Mouse (Mus musculus) myocyte (in vitro differentiated cells): ENCODE results near the gene Fbrs. TPM values are rescaled to one million over a fixed set of nuclear protein-coding genes. Genes with fewer than 3 reads are reported as not detected.
"Not testable (repeated sequence)": the region's sequence is repeated elsewhere in the genome, so short reads cannot be mapped to it uniquely, and the experiment has no call there.

Experiments
- H3K27me3 ChIP-seq: one replicate; pipeline ENCODE4 v1.6.1; 2011; ENCODE audit not compliant: control insufficient read depth, insufficient read depth, insufficient read length
- H3K36me3 ChIP-seq: one replicate; pipeline ENCODE4 v1.6.1; 2011; ENCODE audit not compliant: control insufficient read depth, insufficient read depth
- H3K4me2 ChIP-seq: one replicate; pipeline ENCODE4 v1.6.1; 2011; ENCODE audit warnings: low read depth, control low read depth
- H3K4me3 ChIP-seq: one replicate; pipeline ENCODE4 v1.5.1; 2011; ENCODE audit warnings: mild to moderate bottlenecking, control low read depth, moderate library complexity
- H3K79me2 ChIP-seq: one replicate; pipeline ENCODE4 v1.6.1; 2011; ENCODE audit not compliant: control insufficient read depth, insufficient read depth
- H3ac ChIP-seq: one replicate; pipeline ENCODE4 v1.6.1; 2011; ENCODE audit not compliant: control insufficient read depth, insufficient read length
- CEBPB ChIP-seq: IDR thresholded peaks from 2 replicates; pipeline ENCODE4 v1.6.1; 2011; ENCODE audit warnings: mild to moderate bottlenecking, moderate library complexity; ENCODE audit not compliant: poor library complexity, insufficient read depth, severe bottlenecking
- E2F4 ChIP-seq: IDR thresholded peaks from one replicate; pipeline ENCODE4 v1.6.1; 2011; ENCODE audit warnings: mild to moderate bottlenecking, control low read depth, moderate library complexity; ENCODE audit not compliant: insufficient read depth
- MAX ChIP-seq: IDR thresholded peaks from one replicate; pipeline ENCODE4 v1.6.1; 2011; ENCODE audit warnings: low read depth, mild to moderate bottlenecking, control low read depth
- MYOD1 ChIP-seq, 3 experiments: IDR thresholded peaks; one replicate each; pipeline ENCODE4 v1.6.1; 2011; ENCODE audit warnings: control low read depth in 2 of 3, low read depth in 2 of 3, mild to moderate bottlenecking in 2 of 3, moderate library complexity in 1 of 3; ENCODE audit not compliant: insufficient read length in 2 of 3, control insufficient read depth in 1 of 3
- MYOG ChIP-seq, 3 experiments: IDR thresholded peaks; one replicate each; pipeline ENCODE4 v1.6.1; 2011; ENCODE audit warnings: control low read depth in 2 of 3, low read depth in 2 of 3, mild to moderate bottlenecking in 2 of 3; ENCODE audit not compliant: insufficient read length in 2 of 3, control insufficient read depth in 1 of 3, insufficient read depth in 1 of 3
- POLR2A ChIP-seq: IDR thresholded peaks from one replicate; pipeline ENCODE4 v1.6.1; 2011; ENCODE audit warnings: low read depth, mild to moderate bottlenecking, control low read depth, moderate library complexity; ENCODE audit not compliant: insufficient read length
- POLR2AphosphoS2 ChIP-seq: IDR thresholded peaks from one replicate; pipeline ENCODE4 v1.6.1; 2011; ENCODE audit warnings: low read depth, control low read depth; ENCODE audit not compliant: insufficient read length
- REST ChIP-seq: IDR thresholded peaks from one replicate; pipeline ENCODE4 v1.6.1; 2011; ENCODE audit warnings: mild to moderate bottlenecking, control low read depth, moderate library complexity; ENCODE audit not compliant: insufficient read depth, insufficient read length
- SRF ChIP-seq: IDR thresholded peaks from one replicate; pipeline ENCODE4 v1.6.1; 2011; ENCODE audit warnings: low read depth; ENCODE audit not compliant: control insufficient read depth, insufficient read length
- TCF12 ChIP-seq: IDR thresholded peaks from one replicate; pipeline ENCODE4 v1.6.1; 2011; ENCODE audit warnings: mild to moderate bottlenecking, control low read depth; ENCODE audit not compliant: poor library complexity, insufficient read depth, severe bottlenecking
- TCF3 ChIP-seq: IDR thresholded peaks from one replicate; pipeline ENCODE4 v1.6.1; 2011; ENCODE audit warnings: low read depth, control low read depth; ENCODE audit not compliant: insufficient read length
- USF1 ChIP-seq: IDR thresholded peaks from one replicate; pipeline ENCODE4 v1.6.1; 2011; ENCODE audit warnings: low read depth, mild to moderate bottlenecking, control low read depth, moderate library complexity
- polyA plus RNA-seq: library from polyadenylated mRNA; unstranded; fragments of >200 nt; fragmentation: generic; extraction: Trizol; gene quantifications from one replicate; pipeline ENCODE4 v1.2.1, GENCODE M21; 2012; ENCODE audit warnings: missing spikeins

The Fbrs gene
- polyA plus RNA-seq, 1 experiment = 21.2 TPM

DNA sequence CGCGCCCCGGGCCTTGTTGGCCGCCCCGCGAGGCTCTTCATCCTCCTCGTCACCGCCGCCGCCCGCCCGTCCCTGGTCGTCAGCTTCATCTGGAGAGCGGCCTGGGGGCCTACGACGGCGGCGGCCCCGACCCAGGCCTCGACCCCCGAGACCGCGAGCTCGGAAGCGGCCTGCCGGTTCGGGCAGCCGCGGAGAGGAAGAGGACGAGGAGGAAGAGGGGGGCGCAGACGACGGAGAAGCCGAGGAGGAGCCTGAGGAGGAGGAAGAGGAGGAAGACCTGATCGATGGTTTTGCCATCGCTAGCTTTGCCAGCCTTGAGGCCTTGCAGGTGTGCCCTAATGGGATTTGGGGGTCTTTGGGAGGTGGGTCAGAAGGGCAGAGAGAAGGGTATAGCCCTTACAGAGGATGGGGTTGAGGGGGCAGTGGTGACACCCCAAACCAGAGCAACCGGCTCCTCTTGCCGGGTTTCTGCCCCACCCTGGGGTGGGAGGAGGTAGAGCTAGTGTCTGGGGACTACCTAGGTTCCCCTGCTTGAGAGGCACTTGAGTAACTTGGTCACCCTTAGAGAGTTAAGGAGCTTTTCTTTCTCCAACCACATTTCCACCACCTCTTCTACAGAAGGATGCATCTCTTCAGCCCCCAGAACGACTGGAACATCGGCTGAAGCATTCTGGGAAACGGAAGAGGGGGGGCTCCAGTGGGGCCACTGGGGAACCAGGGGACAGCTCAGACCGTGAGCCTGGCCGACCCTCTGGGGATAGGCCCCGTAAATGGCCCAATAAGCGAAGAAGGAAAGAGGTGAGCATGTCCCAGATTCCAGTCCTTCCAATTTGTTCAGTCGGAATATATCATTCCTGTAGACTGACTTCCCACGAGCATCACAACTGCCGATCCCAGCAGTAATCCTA lies 573 bp downstream of the Fbrs start:
- H3K36me3 ChIP-seq = peaks cover 27% of the 10 kb centered on the region
- peak overlapping the region; percentile 81 for H3K4me2 ChIP-seq
- H3K79me2 ChIP-seq = peaks cover 48% of the 10 kb centered on the region
- H3ac ChIP-seq = peak overlapping the region; percentile 93
- H3K27me3 ChIP-seq = no peaks in the 10 kb centered on the region
- peak overlapping the region; percentile 81 for H3K4me3 ChIP-seq
- no peak for TF ChIP-seq TCF3

DNA sequence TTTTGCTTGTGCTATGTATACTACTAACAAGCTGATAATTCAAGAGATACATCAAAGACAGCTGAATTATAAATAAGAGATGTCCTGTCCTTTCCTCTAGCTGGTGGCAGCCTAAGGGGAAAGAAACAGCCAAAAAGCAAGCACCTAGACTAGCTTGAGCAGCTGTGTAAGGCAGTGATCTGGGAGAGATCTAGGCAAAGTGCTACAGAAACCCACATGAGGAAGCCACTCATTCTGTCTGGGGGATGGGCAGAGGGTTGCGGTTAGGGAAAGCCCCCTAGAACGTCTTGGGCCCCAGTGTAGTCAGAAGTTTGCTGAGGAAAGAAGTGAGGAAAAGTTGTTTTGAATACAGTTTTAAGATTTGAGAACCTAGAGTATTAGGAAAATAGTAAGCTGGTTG lies 1.3 kb downstream of the Fbrs start:
- TF ChIP-seq TCF3 (no peak), REST (no peak), USF1 (no peak), POLR2A (no peak), MYOG (IDR thresholded peaks at IDR 0.05; ENCODE audit: control insufficient read depth in 1 of 3, insufficient read depth in 1 of 3, insufficient read length in 2 of 3, low read depth in 2 of 3) (no peak), SRF (no peak), MYOD1 (IDR thresholded peaks at IDR 0.05; ENCODE audit: control insufficient read depth in 1 of 3, insufficient read length in 2 of 3, low read depth in 2 of 3) (no peak), CEBPB (no peak), TCF12 (no peak), POLR2AphosphoS2 (no peak)
- Histone ChIP-seq H3K4me2 (peak overlapping the region; percentile 81), H3K79me2 (peaks cover 48% of the 10 kb centered on the region), H3K36me3 (peaks cover 25% of the 10 kb centered on the region), H3K27me3 (no peaks in the 10 kb centered on the region), H3ac (no peak overlapping the region), H3K4me3 (peak overlapping the region; percentile 81)

DNA sequence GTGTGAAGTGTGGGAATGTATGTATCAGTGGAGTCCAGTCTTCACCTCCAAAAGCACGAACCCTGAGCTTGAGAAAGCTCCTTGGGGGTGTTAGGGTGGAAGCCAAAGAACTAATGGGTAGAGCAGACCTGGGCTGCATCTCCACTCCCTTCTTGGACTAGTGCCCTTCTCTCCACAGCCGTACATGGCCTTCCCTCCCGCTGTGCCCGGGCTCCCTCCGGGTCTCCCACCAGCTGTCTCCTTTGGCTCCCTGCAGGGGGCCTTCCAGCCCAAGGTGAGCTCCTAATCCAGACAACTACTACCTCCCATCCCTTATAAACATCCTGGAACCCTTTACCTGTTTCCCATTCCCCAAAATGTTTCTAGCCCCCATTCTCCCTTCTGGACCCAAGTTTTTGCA lies 6.4 kb downstream of the Fbrs start:
- Histone ChIP-seq H3K4me2 (no peak overlapping the region), H3K36me3 (peaks cover 14% of the 10 kb centered on the region), H3K79me2 (peaks cover 31% of the 10 kb centered on the region), H3K4me3 (no peak overlapping the region), H3K27me3 (no peaks in the 10 kb centered on the region), H3ac (no peak overlapping the region)
- TF ChIP-seq POLR2A (no peak), E2F4 (no peak), MAX (no peak), MYOD1 (IDR thresholded peaks at IDR 0.05; ENCODE audit: control insufficient read depth in 1 of 3, insufficient read length in 2 of 3, low read depth in 2 of 3) (no peak), TCF12 (no peak), TCF3 (no peak), USF1 (no peak), REST (no peak), MYOG (IDR thresholded peaks at IDR 0.05; ENCODE audit: control insufficient read depth in 1 of 3, insufficient read depth in 1 of 3, insufficient read length in 2 of 3, low read depth in 2 of 3) (no peak), SRF (no peak), CEBPB (no peak), POLR2AphosphoS2 (no peak)

DNA sequence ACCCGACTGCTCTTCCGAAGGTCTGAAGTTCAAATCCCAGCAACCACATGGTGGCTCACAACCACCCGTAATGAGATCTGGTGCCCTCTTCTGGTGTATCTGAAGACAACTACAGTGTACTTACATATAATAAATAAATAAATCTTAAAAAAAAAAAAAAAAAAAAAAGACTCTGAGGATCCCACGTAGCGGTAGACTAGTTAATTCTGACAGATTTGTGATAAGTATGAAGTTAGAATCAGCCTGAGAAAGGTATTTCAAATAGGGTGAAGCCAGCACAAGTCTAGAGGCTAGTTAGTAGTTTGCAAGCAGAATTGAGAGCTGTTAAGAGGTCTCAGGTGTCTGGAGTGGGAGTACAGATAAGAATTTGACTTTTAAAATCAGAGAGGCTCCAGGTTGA lies 9.4 kb downstream of the Fbrs start:
- not testable (repeated sequence) for H3K79me2 ChIP-seq, H3K27me3 ChIP-seq, H3K4me3 ChIP-seq, H3K4me2 ChIP-seq, H3ac ChIP-seq
- peaks cover 12% of the 10 kb centered on the region for H3K36me3 ChIP-seq

DNA sequence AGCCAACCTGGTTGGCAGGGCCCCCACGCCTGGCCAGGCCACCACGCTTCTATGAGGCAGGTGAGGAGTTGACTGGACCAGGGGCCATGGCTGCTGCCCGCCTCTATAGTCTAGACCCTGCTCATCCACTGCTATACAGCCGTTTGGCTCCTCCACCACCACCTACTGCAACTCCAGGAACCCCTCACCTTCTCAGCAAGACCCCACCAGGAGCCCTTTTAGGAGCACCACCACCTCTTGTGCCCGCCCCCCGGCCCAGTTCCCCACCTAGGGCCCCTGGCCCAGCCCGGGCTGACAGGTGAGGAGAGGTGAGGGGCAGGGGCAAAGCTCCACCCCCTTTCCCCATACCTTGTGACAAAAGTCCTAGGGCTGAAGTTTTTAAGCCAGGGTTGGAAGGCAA lies 11.0 kb downstream of the Fbrs start:
- TF ChIP-seq POLR2AphosphoS2 (no peak), MAX (no peak), MYOG (IDR thresholded peaks at IDR 0.05; ENCODE audit: control insufficient read depth in 1 of 3, insufficient read depth in 1 of 3, insufficient read length in 2 of 3, low read depth in 2 of 3) (no peak), REST (no peak), TCF3 (no peak), POLR2A (no peak), SRF (no peak), USF1 (no peak)
- Histone ChIP-seq H3ac (no peak overlapping the region), H3K4me2 (no peak overlapping the region), H3K27me3 (no peaks in the 10 kb centered on the region), H3K79me2 (no peaks in the 10 kb centered on the region), H3K36me3 (peaks cover 12% of the 10 kb centered on the region), H3K4me3 (no peak overlapping the region)
